Mouse (Mus musculus) heart, postnatal 0 days (tissue): ENCODE measurements around the gene Cwc25.

ENCODE experiments used
- CTCF ChIP-seq: IDR thresholded peaks from 2 replicates; pipeline ENCODE4 v1.5.1; 2016; ENCODE audit warnings: antibody characterized with exemption, control low read depth, low read depth
- EP300 ChIP-seq: IDR thresholded peaks from 2 replicates; pipeline ENCODE4 v1.6.1; 2016; ENCODE audit warnings: antibody characterized with exemption, low read depth

GRCm38 (mm10) chr11:97803847-97804246 lies 37.5 kb upstream of the Cwc25 start:
- TF ChIP-seq CTCF (no peak), EP300 (no peak)
